Mouse (Mus musculus) neural tube, embryonic 11.5 days (tissue): ENCODE data around the gene Mslnl. TPM values are rescaled to one million over a fixed set of nuclear protein-coding genes. Genes with fewer than 3 reads are reported as not detected.

Source experiments
- ATAC-seq: fragments of 200-750 bp; cut with Nextera tagmentation; 2 replicates; pipeline ENCODE4 v1.8.0; 2017; ENCODE audit warnings: moderate number of reproducible peaks, mild to moderate bottlenecking, moderate TSS enrichment, moderate library complexity; ENCODE audit not compliant: insufficient read depth, low FRiP score, low TSS enrichment
- DNase-seq: peaks from one replicate; pipeline ENCODE4 v3.0.0-alpha.2; 2015; ENCODE audit warnings: low spot score
- H3K27ac ChIP-seq: fragments of 300-500 bp; sonication (generic); 2 replicates; pipeline ENCODE4 v1.5.1; 2014; ENCODE audit warnings: low read depth, mild to moderate bottlenecking, low read length
- H3K27me3 ChIP-seq: fragments of 300-500 bp; sonication (generic); 2 replicates; pipeline ENCODE4 v1.6.1; 2014; ENCODE audit warnings: mild to moderate bottlenecking, low read length, mixed read lengths; ENCODE audit not compliant: control insufficient read depth, insufficient read depth
- H3K36me3 ChIP-seq: fragments of 300-500 bp; sonication (generic); 2 replicates; pipeline ENCODE4 v1.6.1; 2014; ENCODE audit warnings: mild to moderate bottlenecking, low read length, moderate library complexity, mixed read lengths; ENCODE audit not compliant: control insufficient read depth, insufficient read depth
- H3K4me1 ChIP-seq: fragments of 300-500 bp; sonication (generic); 2 replicates; pipeline ENCODE4 v1.6.1; 2014; ENCODE audit warnings: low read length, mixed read lengths; ENCODE audit not compliant: control insufficient read depth, insufficient read depth
- H3K4me2 ChIP-seq: fragments of 300-500 bp; sonication (generic); 2 replicates; pipeline ENCODE4 v1.6.1; 2014; ENCODE audit warnings: low read depth, mild to moderate bottlenecking, moderate library complexity
- H3K4me3 ChIP-seq: fragments of 300-500 bp; sonication (generic); 2 replicates; pipeline ENCODE4 v1.5.1; 2014; ENCODE audit warnings: low read depth, low read length
- H3K9ac ChIP-seq: fragments of 300-500 bp; sonication (generic); 2 replicates; pipeline ENCODE4 v1.6.1; 2014; ENCODE audit warnings: mild to moderate bottlenecking, low read length
- H3K9me3 ChIP-seq: fragments of 300-500 bp; sonication (generic); 2 replicates; pipeline ENCODE4 v1.6.1; 2016; ENCODE audit warnings: low read length; ENCODE audit not compliant: control insufficient read depth
- WGBS: fragments of 180-500 bp; shearing (Covaris S2); extraction: QIAGEN DNeasy Blood & Tissue Kit; methylation state at CpG from one replicate; pipeline ENCODE4 v1.1.7; 2014; 5-methylcytosine and 5-hydroxymethylcytosine counted together
- polyA plus RNA-seq: library from polyadenylated mRNA; unstranded; fragments of >200 nt; fragmentation: Nextera tagmentation; extraction: Ambion mirVana; gene quantifications from 2 replicates; pipeline ENCODE4 v1.2.1, GENCODE M21; 2014

Gene Mslnl
- polyA plus RNA-seq, 1 experiment from 2014 or later = 0.13 TPM

DNA sequence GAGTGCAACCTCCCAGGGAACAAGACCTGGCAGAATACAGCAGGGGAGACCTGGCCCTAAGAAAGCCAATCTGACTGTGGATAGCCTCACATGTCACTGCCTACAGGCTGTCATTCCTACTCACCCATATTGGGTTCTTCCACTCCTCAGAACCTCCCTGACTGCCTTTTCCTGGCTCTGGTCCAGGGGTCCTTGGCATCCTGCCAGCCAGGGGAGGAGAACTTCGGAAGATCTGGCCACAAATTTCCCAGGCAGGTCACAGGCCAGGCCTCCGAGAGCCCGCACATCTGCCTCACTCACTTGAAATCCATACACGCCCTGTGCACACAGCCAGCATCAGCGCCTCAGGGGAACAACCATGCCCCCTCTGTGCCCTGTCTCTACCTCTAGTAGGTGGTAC is 15.6 kb downstream of the Mslnl start:
- DNase-seq = no peak
- no peaks in the 10 kb centered on the region for H3K27me3 ChIP-seq
- H3K9ac ChIP-seq = no peak overlapping the region
- H3K4me3 ChIP-seq = no peak overlapping the region
- H3K36me3 ChIP-seq = no peaks in the 10 kb centered on the region
- no peaks in the 10 kb centered on the region for H3K4me1 ChIP-seq
- 71% methylated on average over 5 of the region's 5 CpGs for WGBS
- no peak for ATAC-seq
- no peaks in the 10 kb centered on the region for H3K9me3 ChIP-seq
- H3K4me2 ChIP-seq = no peak overlapping the region
- no peak overlapping the region for H3K27ac ChIP-seq

DNA sequence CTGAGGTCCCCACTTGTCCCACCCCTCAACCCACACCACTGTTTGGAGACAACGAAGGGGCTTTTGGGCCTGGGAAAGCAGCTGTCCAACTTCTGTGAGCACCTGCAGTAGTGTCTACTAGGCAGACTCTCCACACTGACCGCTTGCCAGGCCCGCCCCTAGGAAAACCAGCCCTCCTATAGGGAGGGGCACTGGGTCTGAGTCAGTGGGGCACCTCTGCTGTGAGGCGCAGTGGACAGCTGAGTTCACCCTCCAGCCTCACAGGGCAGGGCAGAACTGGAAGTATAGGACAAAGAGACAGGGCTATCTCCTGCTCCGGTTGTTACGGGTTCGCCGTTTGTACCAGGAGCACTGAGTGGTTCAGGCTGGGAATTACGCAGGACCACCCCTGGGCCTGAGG is 18.4 kb downstream of the Mslnl start, which contains the start of gene Msln:
Gene Msln (minus strand): TSS at position 138 of the 400 bp plus-strand sequence.
- no peak within 1 kb of the TSS for H3K4me3 ChIP-seq
- 88% methylated on average over 9 of the region's 9 CpGs for WGBS
- no peak within 1 kb of the TSS for H3K9ac ChIP-seq
- no peaks in the 10 kb centered on the region for H3K27me3 ChIP-seq
- no peaks in the 10 kb centered on the region for H3K4me1 ChIP-seq
- ATAC-seq (no peak), DNase-seq (no peak)
- no peak within 1 kb of the TSS for H3K4me2 ChIP-seq
- H3K27ac ChIP-seq = no peak within 1 kb of the TSS
- H3K36me3 ChIP-seq = no peaks in the 10 kb centered on the region
- H3K9me3 ChIP-seq = no peaks in the 10 kb centered on the region

GRCm38 (mm10) chr17:25755086-25755485 is 19.2 kb downstream of the Mslnl start:
- no peaks in the 10 kb centered on the region for H3K4me1 ChIP-seq
- WGBS = 75% methylated on average over 4 of the region's 4 CpGs
- no peaks in the 10 kb centered on the region for H3K27me3 ChIP-seq
- H3K27ac ChIP-seq = no peak overlapping the region
- H3K9me3 ChIP-seq = no peaks in the 10 kb centered on the region
- H3K9ac ChIP-seq = no peak overlapping the region
- no peak overlapping the region for H3K4me3 ChIP-seq
- no peak for ATAC-seq
- H3K36me3 ChIP-seq = no peaks in the 10 kb centered on the region
- no peak for DNase-seq
- no peak overlapping the region for H3K4me2 ChIP-seq

DNA sequence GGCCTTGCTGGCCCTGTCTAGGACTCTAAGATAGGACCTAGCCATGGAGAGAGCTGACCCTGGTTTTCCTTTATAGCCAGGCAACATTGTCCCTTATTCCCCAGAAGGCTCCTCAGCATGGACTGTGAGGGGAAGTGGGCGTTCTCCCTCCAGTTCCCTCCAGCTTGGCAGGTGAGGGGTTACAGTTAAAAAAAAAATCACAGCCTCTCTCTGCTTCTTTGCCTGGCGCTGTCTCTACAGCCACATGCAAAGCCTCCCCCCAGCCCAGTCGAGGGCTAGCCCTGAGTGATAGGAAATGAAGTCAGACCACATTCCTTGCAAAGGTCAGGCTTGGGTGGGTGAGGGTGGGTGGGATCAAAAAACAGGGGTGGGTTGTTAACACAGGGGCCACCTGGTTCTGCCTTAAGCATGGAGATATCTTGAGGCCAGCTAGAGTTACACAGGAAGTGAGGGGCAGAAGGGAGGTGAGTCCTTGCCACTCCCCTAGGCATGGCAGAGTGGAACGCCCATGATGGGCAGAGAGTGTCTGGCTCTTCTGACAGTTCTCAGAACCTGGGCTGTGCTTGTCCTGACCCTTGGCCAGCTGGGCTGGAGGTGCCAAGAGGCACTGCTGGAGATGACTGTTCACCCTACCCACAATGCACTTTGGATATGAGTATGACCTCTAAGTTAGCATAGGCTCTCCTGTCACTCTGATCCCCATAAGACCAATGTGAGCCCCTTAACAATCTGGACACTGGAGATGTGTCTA is 20.0 kb downstream of the Mslnl start:
- no peak overlapping the region for H3K27ac ChIP-seq
- ATAC-seq (no peak), DNase-seq (no peak)
- no peak overlapping the region for H3K4me3 ChIP-seq
- WGBS = 56% methylated on average over 4 of the region's 4 CpGs
- H3K36me3 ChIP-seq = no peaks in the 10 kb centered on the region
- no peaks in the 10 kb centered on the region for H3K4me1 ChIP-seq
- no peak overlapping the region for H3K4me2 ChIP-seq
- H3K9ac ChIP-seq = no peak overlapping the region
- H3K27me3 ChIP-seq = no peaks in the 10 kb centered on the region
- no peaks in the 10 kb centered on the region for H3K9me3 ChIP-seq

DNA sequence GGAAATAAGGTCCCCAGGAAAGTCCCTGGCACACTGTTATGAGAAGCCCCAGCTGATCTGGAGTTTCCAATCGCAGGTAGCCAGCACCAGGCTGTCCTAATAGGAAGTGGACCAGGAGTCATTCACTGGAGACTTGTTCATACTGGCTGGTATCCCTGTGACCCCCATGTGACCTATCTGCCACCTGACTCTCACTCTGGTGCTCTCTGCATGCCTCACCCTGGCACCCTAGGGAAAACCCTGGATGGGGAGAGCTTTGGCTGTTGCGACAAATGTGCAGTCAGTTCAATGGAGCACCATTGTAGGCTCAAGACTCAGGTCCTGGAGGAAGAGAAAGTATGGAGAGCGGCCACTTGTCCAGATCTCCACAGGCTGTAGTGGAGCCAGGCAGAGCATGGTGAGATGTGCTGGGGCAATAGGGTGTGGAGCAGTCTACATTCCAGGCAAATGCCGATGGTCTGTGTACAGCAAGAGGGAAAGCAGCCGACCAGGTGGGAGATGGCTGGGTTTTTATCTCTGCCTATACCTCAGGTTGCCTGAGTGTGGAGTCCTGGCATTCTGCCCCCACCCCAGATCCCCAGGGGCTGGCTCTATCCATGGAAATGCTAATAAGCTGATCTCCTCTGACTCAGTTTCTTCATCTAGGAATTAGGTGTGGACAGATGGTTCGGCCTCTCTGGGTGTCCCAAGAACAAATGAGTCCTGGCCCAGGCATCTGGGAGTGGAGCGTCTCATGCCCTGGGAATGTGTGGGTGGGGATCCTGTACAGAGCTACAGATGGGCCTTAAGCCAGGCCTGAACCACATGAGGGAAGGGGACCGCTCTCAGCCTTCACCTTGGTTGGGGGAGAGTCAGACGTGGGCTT is 20.8 kb downstream of the Mslnl start:
- WGBS = 87% methylated on average over 9 of the region's 9 CpGs
- no peaks in the 10 kb centered on the region for H3K27me3 ChIP-seq
- no peak for DNase-seq
- no peak overlapping the region for H3K9ac ChIP-seq
- no peaks in the 10 kb centered on the region for H3K9me3 ChIP-seq
- no peak overlapping the region for H3K4me2 ChIP-seq
- H3K4me3 ChIP-seq = no peak overlapping the region
- H3K4me1 ChIP-seq = no peaks in the 10 kb centered on the region
- ATAC-seq = no peak
- no peaks in the 10 kb centered on the region for H3K36me3 ChIP-seq
- H3K27ac ChIP-seq = no peak overlapping the region

DNA sequence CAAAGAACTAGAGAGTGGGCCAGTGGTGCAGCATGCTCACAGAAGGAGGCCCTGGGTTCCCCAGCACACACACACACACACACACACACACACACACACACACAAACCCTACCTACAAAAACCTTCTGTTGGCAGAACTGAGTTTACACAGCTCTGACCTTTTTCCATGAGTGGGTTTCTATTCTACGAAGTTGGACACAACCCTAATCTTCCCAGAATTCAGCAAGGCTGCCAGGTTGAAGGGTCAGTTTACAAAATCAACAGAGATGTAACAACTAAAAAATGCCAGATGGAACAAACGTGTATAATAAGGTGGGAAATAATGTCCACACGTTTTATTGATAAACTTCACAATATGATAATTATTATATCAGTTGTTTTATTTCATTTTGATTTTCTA is 21.8 kb downstream of the Mslnl start:
- H3K9ac ChIP-seq = no peak overlapping the region
- no peak overlapping the region for H3K4me2 ChIP-seq
- H3K27ac ChIP-seq = no peak overlapping the region
- no peaks in the 10 kb centered on the region for H3K4me1 ChIP-seq
- ATAC-seq = no peak
- DNase-seq = no peak
- H3K36me3 ChIP-seq = no peaks in the 10 kb centered on the region
- no peaks in the 10 kb centered on the region for H3K9me3 ChIP-seq
- 77% methylated on average over 3 of the region's 3 CpGs for WGBS
- H3K4me3 ChIP-seq = no peak overlapping the region
- H3K27me3 ChIP-seq = no peaks in the 10 kb centered on the region

DNA sequence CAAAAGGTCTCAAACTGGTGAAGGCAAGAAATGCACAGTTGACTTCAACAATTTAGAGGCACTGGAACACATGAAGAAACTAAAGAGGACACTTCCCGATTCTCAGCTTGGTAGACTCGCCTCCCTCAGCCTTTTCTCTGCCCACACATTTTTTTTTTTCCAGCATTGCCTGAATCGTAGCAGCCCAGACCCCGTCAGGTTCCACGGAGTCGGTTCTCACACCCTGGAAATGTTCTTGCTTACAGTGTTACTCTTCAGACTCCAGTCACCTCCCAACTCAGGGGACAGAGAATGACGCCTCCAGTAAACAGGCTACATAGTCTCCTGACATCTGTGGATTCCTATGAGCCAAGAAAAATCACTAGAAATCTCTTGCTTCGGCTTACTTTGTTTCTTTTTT is 24.3 kb downstream of the Mslnl start:
- DNase-seq (no peak), ATAC-seq (no peak)
- H3K4me3 ChIP-seq = no peak overlapping the region
- H3K4me2 ChIP-seq = no peak overlapping the region
- H3K9me3 ChIP-seq = no peaks in the 10 kb centered on the region
- no peaks in the 10 kb centered on the region for H3K36me3 ChIP-seq
- H3K27me3 ChIP-seq = no peaks in the 10 kb centered on the region
- 78% methylated on average over 8 of the region's 8 CpGs for WGBS
- H3K27ac ChIP-seq = no peak overlapping the region
- no peak overlapping the region for H3K9ac ChIP-seq
- H3K4me1 ChIP-seq = no peaks in the 10 kb centered on the region

DNA sequence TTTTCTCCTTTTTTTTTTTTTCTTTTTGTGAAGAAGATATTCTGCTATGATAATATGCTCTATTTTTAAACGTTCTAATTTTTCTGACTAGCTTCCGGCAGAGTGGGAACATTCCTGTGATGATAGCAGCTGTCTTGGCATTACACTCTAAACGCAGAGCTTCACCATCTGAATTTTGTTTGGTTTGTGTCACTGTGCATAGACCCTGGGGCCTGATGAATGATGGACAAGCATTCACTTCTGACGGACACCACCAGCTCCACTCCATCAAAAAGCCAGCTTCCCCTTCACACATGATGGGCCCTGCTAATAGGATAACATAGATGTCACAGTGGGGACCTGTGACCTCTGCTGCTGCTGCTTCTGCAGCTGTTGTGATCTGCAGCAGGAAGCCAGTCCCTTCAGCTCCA is 25.7 kb downstream of the Mslnl start:
- Histone ChIP-seq H3K4me3 (no peak overlapping the region), H3K36me3 (no peaks in the 10 kb centered on the region), H3K27ac (no peak overlapping the region), H3K9me3 (no peaks in the 10 kb centered on the region), H3K4me2 (no peak overlapping the region), H3K4me1 (no peaks in the 10 kb centered on the region), H3K9ac (no peak overlapping the region), H3K27me3 (no peaks in the 10 kb centered on the region)
- 65% methylated on average over 4 of the region's 4 CpGs for WGBS
- ATAC-seq (no peak), DNase-seq (no peak)

GRCm38 (mm10) chr17:25762591-25762990 is 26.7 kb downstream of the Mslnl start:
- no peak for DNase-seq
- no peak for ATAC-seq
- Histone ChIP-seq H3K4me1 (no peaks in the 10 kb centered on the region), H3K36me3 (no peaks in the 10 kb centered on the region), H3K27ac (no peak overlapping the region), H3K4me3 (no peak overlapping the region), H3K9ac (no peak overlapping the region), H3K4me2 (no peak overlapping the region), H3K9me3 (no peaks in the 10 kb centered on the region), H3K27me3 (no peaks in the 10 kb centered on the region)
- 43% methylated on average over 3 of the region's 3 CpGs for WGBS
